In genomic region chr13:56462791-56463190, GRCm38 (mm10) we compare ENCODE assay signal across 25 mouse cellular contexts. TPM values are rescaled to one million over a fixed set of nuclear protein-coding genes. Genes with fewer than 3 reads are reported as not detected.
"Had no signal": no experiment of that assay in that cellular context is flagged by ENCODE, and none has a peak within 500 bp of the region (broad histone marks: within the 10 kb centered on the region; RNA-seq: fewer than 3 reads in every experiment).

No protein-coding gene starts in this region.

- H3K36me3 ChIP-seq: limb, embryonic 12.5 days; limb, embryonic 15.5 days; liver, embryonic 12.5 days; liver, embryonic 15.5 days; midbrain, embryonic 13.5 days had no signal

- ATAC-seq: liver, embryonic 12.5 days; lung, postnatal 0 days; midbrain, embryonic 13.5 days had no signal

- H3K4me1 ChIP-seq: limb, embryonic 15.5 days; liver, embryonic 12.5 days; liver, embryonic 15.5 days had no signal

- H3K27ac ChIP-seq: limb, embryonic 12.5 days; limb, embryonic 15.5 days; liver, embryonic 12.5 days; liver, embryonic 15.5 days; macrophage; midbrain, embryonic 13.5 days; stomach, postnatal 0 days had no signal

- H3K4me2 ChIP-seq: limb, embryonic 12.5 days; limb, embryonic 15.5 days; liver, embryonic 12.5 days; liver, embryonic 15.5 days; lung, embryonic 14.5 days; midbrain, embryonic 13.5 days had no signal

- H3K9me3 ChIP-seq: limb, embryonic 12.5 days; limb, embryonic 15.5 days; liver, embryonic 12.5 days; liver, embryonic 15.5 days; midbrain, embryonic 13.5 days had no signal

- H3K9ac ChIP-seq: limb, embryonic 12.5 days; limb, embryonic 15.5 days; liver, embryonic 12.5 days; liver, embryonic 15.5 days; lung, embryonic 14.5 days; midbrain, embryonic 13.5 days had no signal

- DNase-seq: kidney, postnatal 14 days; kidney, postnatal 4 days; lung, embryonic 14.5 days; thymus, adult 2 months; thymus, postnatal 14 days; thymus, postnatal 4 days had no signal

- H3K4me3 ChIP-seq: limb, embryonic 12.5 days; limb, embryonic 15.5 days; liver, embryonic 12.5 days; liver, embryonic 15.5 days; midbrain, embryonic 13.5 days had no signal

- H3K27me3 ChIP-seq: liver, embryonic 12.5 days; liver, embryonic 15.5 days; midbrain, embryonic 13.5 days had no signal

RNA-seq across cellular contexts. Expression of gene Il9, which starts 19.3 kb away (rescaled TPM):
- total RNA-seq: layer of hippocampus, adult 18-20 months; layer of hippocampus, postnatal 14 days; left cerebral cortex, adult 8-10 months; left cerebral cortex, postnatal 14 days; left cerebral cortex, postnatal 4 days; megakaryocyte, adult 5-6 weeks; midbrain, postnatal 0 days had no signal
- polyA plus RNA-seq: kidney, embryonic 16.5 days; limb, embryonic 12.5 days; limb, embryonic 15.5 days; liver, embryonic 12.5 days; liver, embryonic 15.5 days; lung, embryonic 14.5 days; lung, postnatal 0 days; macrophage; midbrain, embryonic 13.5 days; midbrain, postnatal 0 days; neural tube, embryonic 11.5 days; neural tube, embryonic 14.5 days; stomach, embryonic 14.5 days; stomach, postnatal 0 days had no signal

RNA-seq across cellular contexts. Expression of gene Slc25a48, which starts 24.6 kb away (rescaled TPM):
- total RNA-seq: left cerebral cortex, postnatal 4 days; megakaryocyte, adult 5-6 weeks had no signal
- polyA plus RNA-seq: lung, postnatal 0 days; macrophage; midbrain, embryonic 13.5 days; neural tube, embryonic 14.5 days had no signal

RNA-seq across cellular contexts. Expression of gene Gm3045, which starts 36.4 kb away (rescaled TPM):
- total RNA-seq: layer of hippocampus, adult 18-20 months; layer of hippocampus, postnatal 14 days; left cerebral cortex, adult 8-10 months; left cerebral cortex, postnatal 14 days; left cerebral cortex, postnatal 4 days; megakaryocyte, adult 5-6 weeks; midbrain, postnatal 0 days had no signal
- polyA plus RNA-seq: kidney, embryonic 16.5 days; limb, embryonic 12.5 days; liver, embryonic 12.5 days; liver, embryonic 15.5 days; lung, embryonic 14.5 days; lung, postnatal 0 days; macrophage; midbrain, embryonic 13.5 days; midbrain, postnatal 0 days; neural tube, embryonic 11.5 days; neural tube, embryonic 14.5 days; stomach, embryonic 14.5 days; stomach, postnatal 0 days; thymus, adult 2 months had no signal

RNA-seq across cellular contexts. Expression of gene Fbxl21, which starts 59.5 kb away (rescaled TPM):
- total RNA-seq: megakaryocyte, adult 5-6 weeks had no signal
